Mouse (Mus musculus) frontal cortex, postnatal 10 days (tissue): ENCODE results near the gene Susd3.

Source experiments
- DNase-seq, 2 experiments: peaks; one replicate each; pipeline ENCODE4 v3.0.0; 2022; ENCODE audit warnings: low spot score in 2 of 2, mixed read lengths in 1 of 2

The Susd3 gene

DNA sequence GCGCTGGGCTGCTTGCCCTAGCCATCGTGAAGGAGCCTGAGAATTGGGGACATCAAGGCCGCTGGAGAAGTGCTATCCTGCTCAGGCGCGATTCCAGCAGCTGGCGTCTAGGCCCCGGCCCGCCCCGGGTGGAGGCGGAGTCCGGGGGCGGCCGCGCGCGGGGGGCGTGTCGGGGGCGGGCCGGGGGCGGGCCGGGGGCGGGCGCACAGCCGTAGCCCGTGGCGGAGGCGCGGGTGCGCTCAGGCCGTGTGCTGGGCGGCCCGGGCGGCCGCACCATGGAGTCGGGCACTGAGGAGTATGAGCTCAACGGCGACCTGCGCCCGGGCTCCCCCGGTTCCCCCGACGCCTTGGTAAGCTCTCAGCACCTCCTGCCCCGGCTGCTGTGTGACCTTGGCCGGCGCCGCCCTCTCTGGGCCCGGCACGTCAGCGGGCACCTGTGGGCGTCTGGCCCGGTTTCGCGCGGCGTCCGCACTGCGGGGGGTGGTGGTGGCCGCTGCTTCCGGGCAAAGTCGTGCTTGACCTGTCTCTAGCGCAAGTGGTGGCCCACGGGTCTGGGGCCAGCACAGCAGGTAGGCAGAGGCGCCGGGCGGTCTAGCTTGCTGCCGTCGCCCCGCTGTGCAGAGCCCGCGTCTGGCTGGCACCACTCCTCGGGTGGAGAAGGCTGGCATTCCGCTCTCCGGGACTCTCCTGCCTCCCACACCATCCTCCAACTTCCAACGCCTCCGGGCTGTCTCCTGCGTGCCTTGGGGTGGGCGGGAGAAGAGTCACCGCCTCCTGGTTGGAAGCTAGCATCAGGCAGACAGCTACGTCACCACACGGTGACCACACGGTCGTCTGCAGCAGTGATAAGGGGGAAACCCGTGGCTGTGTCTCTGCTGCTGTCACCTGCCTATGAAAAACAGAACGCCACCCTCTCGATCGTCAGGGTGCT is 61.0 kb downstream of the Susd3 start, which contains the start of gene Ninj1:
Ninj1 (plus strand) TSS at position 198 of the 931 bp plus-strand sequence.
- peak; percentile 72 to 78 for DNase-seq

DNA sequence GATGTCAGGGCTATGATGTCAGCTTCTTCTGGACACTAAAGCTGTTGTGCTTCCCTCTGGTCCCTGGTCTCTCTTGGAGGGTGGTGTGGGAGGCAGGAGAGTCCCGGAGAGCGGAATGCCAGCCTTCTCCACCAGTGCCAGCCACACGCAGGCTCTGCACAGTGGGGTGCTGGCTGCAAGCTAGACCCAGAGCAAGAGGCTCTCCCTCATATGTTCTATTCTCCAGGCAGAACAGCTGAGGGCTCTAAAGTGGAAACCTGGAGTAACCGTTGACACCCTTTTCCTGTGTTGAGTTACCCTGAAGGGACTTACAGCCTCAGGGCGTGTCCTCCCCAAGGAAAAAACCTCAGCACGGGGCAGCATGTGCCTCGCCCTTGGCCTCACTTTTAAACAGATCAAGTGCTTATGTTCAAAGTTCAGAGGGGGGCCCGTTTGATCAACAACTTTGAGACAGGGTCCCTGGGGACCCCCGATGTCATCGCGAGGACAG is 61.7 kb downstream of the Susd3 start:
- no peak for DNase-seq

DNA sequence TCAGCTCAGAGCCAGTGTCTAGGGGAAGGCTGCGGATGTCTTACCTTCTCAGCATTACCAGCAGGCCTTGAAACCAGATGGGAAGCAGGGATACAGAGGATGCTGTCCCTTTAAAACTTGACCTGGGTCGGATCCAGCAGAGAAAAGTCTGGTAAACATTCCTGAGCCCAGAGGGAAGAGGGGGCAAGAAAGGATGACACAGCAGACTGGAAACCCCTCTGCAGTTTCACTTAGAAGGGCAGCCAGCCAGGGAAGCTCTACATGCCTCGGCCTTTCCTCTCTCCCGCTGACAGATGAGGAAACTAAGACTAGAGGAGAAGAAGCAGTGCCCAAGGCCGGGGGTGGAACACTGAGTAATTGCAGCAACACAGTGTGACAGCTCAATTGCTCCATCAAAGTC is 64.9 kb downstream of the Susd3 start:
- no peak for DNase-seq

DNA sequence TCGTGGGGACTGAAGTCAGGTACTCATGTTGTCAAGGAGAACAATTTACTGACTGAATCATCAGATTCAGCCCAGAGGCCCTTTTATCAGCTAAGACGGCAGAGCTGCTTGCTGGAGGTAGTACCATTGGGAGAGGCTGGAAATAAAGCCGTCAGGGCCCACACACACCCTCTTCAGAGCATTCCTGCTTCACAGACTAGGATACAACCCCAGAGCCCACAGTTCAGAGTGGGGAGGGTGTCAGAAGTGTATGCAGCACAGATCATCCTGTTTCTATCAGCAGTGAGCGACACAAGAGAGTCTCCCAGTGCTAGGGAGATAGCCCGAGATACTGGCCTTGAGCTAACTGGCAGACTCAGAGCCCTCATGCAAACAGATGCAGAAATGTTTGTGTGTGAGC is 65.3 kb downstream of the Susd3 start:
- no peak for DNase-seq

DNA sequence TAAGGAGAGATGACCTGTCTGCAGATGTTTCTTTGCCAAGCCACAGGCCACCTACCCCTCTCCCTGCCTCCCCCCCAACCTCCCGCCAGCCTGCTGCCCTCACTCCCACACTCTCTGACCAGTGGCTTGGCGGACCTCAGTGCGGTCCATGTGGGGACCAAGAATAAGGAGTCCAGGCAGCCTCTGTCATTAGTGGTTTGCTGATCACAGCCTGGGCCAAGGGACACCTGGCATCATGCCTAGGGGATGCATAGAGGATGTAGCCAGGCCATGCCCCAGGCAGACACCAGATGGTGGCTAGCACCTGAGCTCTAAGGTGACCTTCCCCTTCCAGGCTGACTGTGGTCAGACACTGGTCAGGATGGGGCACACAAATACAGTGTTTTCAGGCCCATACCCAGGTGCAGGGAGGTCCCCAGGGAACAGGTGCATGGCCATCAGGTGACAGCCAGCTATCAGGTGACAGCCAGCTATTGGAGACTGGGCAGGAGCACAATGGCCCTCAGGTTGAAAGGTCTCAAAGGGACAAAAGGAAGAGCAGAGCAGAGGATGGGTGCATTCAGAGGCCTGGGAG is 67.0 kb downstream of the Susd3 start:
- DNase-seq = no peak

DNA sequence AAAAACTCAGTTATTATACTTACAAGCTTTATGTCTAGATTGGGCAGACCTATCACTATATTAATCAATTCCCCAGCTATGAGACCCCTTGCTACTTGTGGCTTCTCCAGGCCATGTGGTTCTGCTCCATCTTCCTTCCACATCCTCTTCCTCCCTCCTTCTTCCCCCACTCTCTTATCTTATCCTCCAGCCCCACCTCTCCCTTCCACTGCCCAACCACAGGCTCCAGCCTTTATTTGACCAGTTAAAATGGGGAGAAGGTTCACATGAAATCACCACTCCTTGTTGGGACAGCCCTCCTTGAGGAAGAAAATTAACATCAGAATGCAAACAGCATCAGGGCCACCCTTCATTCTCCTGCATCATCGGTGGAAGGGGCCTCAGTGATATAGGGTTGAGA is 67.8 kb downstream of the Susd3 start:
- no peak for DNase-seq
